ENCODE assay signal across 8 mouse cellular contexts in the genomic region with DNA sequence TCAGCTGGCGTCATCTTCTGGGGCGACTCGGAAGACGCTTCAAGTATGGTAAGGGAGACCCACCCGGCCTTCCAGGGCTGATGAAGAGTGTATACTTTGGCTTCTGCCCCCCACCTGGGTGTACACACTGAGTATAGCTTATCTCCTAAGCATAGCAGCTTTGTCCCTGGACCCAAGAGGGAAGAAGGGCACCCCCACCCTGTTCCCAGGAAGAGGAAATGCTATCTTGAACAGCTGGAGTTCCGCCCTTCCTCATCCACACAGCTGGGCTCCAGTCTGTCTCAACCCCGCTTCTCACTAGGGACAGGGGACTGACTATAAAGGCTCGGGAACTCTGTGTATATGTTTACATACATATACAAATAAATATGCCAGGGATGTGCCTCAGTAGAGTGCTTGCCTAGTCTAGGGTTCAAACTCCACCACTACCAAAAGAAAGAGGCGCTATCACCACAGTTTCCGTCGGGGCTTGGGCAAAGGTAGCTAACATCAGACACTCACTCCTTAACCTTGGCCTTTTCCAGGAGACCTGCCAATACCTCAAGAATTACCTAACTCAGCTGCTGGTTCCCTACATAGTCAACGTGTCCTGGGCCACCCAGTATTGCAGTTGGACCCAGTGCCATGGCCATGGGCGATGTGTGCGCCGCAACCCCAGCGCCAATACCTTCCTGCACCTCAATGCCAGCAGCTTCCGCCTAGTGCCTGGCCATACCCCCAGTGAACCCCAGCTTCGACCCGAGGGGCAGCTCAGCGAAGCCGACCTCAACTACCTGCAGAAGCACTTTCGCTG. TPM values are rescaled to one million over a fixed set of nuclear protein-coding genes. Genes with fewer than 3 reads are reported as not detected.
DNase-seq lines count a peak whose midpoint lies in the region; ATAC-seq and TF ChIP-seq lines count a peak whose summit lies in the region.
"Had no signal": no experiment of that assay in that cellular context is flagged by ENCODE, and none has a peak within 500 bp of the region (broad histone marks: within the 10 kb centered on the region; RNA-seq: fewer than 3 reads in every experiment).

No protein-coding gene starts in this region.

- peaks cover 27% of the 10 kb centered on the region for H3K36me3 ChIP-seq in heart, postnatal 0 days (replicated peaks; ENCODE audit: control insufficient read depth, insufficient read depth, low read length)
- peaks cover 12% of the 10 kb centered on the region for H3K36me3 ChIP-seq in liver, embryonic 14.5 days (replicated peaks; ENCODE audit: control insufficient read depth, insufficient read depth, low read depth)
- peaks cover 22% of the 10 kb centered on the region for H3K36me3 ChIP-seq in stomach, embryonic 15.5 days

- H3K9ac ChIP-seq in heart, postnatal 0 days (replicated peaks; ENCODE audit: low read depth, low read length): no peak overlapping the region; the same call in 1 of the 2 replicates
- peak overlapping the region; percentile 87 for H3K9ac ChIP-seq in liver, embryonic 14.5 days (replicated peaks)
- H3K9ac ChIP-seq in stomach, embryonic 15.5 days: no peak overlapping the region

- DNase-seq in lung, adult 18-20 months: peak; percentile 52 to 74
- no peak for DNase-seq in lung, postnatal 14 days
- DNase-seq in heart, postnatal 0 days (ENCODE audit: low spot score): no peak
- no peak for DNase-seq in liver, embryonic 14.5 days (ENCODE audit: low read depth in 3 of 3, low spot score in 3 of 3)
- DNase-seq in MN1 (ENCODE audit: low spot score): no peak
- no peak for DNase-seq in right cerebral cortex, adult 18-20 months

- no peaks in the 10 kb centered on the region for H3K27me3 ChIP-seq in heart, postnatal 0 days (ENCODE audit: control insufficient read depth, insufficient read depth, low read length)
- H3K27me3 ChIP-seq in liver, embryonic 14.5 days (ENCODE audit: control insufficient read depth, insufficient read depth, low read length): no peaks in the 10 kb centered on the region
- H3K27me3 ChIP-seq in stomach, embryonic 15.5 days (replicated peaks): no peaks in the 10 kb centered on the region
- H3K27me3 ChIP-seq: Patski had no signal

- H3K4me2 ChIP-seq in heart, postnatal 0 days (ENCODE audit: low read depth, low read length): peak overlapping the region; percentile 76
- H3K4me2 ChIP-seq in liver, embryonic 14.5 days (ENCODE audit: low read depth): peak overlapping the region; percentile 85
- peak overlapping the region; percentile 74 for H3K4me2 ChIP-seq in stomach, embryonic 15.5 days

- H3K4me3 ChIP-seq in heart, postnatal 0 days (ENCODE audit: low read depth, low read length): peak overlapping the region; percentile 76
- peak overlapping the region; percentile 86 to 88 for H3K4me3 ChIP-seq in liver, embryonic 14.5 days (ENCODE audit: insufficient read depth in 1 of 2, low read depth in 2 of 2, low read length in 2 of 2)
- peak overlapping the region; percentile 85; the same call in 1 of the 2 replicates for H3K4me3 ChIP-seq in stomach, embryonic 15.5 days (replicated peaks)

- 82% methylated on average over 22 of the region's 22 CpGs for WGBS in heart, postnatal 0 days
- 75% methylated on average over 22 of the region's 22 CpGs for WGBS in liver, embryonic 14.5 days (ENCODE audit: insufficient replicate concordance)
- 85% methylated on average over 22 of the region's 22 CpGs for WGBS in stomach, embryonic 15.5 days

- H3K27ac ChIP-seq in heart, postnatal 0 days (ENCODE audit: low read depth): peak overlapping the region; percentile 56
- peak overlapping the region; percentile 84 for H3K27ac ChIP-seq in liver, embryonic 14.5 days
- H3K27ac ChIP-seq in stomach, embryonic 15.5 days: peak overlapping the region; percentile 33

- ATAC-seq in heart, postnatal 0 days (ENCODE audit: insufficient read depth, low read depth): no peak
- ATAC-seq in liver, embryonic 14.5 days (ENCODE audit: insufficient read depth): peak; percentile 32; the same call in 1 of the 2 replicates
- ATAC-seq in stomach, embryonic 15.5 days (ENCODE audit: insufficient read depth, low FRiP score, low read depth): no peak
- ATAC-seq: Patski had no signal

- TF ChIP-seq EP300 in heart, postnatal 0 days (IDR thresholded peaks at IDR 0.05; ENCODE audit: low read depth): no peak
- TF ChIP-seq EP300 in liver, embryonic 14.5 days (IDR thresholded peaks at IDR 0.05; ENCODE audit: low read depth): no peak

- TF ChIP-seq CTCF in heart, postnatal 0 days (IDR thresholded peaks at IDR 0.05; ENCODE audit: low read depth): no peak
- no peak for TF ChIP-seq CTCF in liver, embryonic 14.5 days (IDR thresholded peaks at IDR 0.05; ENCODE audit: low read depth)

- H3K4me1 ChIP-seq in heart, postnatal 0 days (ENCODE audit: control insufficient read depth, insufficient read depth): peaks cover 25% of the 10 kb centered on the region
- peaks cover 50 to 60% of the 10 kb centered on the region in 2 experiments for H3K4me1 ChIP-seq in liver, embryonic 14.5 days (replicated peaks; ENCODE audit: control insufficient read depth in 2 of 2, insufficient read depth in 2 of 2, low read length in 1 of 2)
- peaks cover 54% of the 10 kb centered on the region for H3K4me1 ChIP-seq in stomach, embryonic 15.5 days

- H3K9me3 ChIP-seq in heart, postnatal 0 days (replicated peaks; ENCODE audit: control insufficient read depth, low read length): no peaks in the 10 kb centered on the region
- H3K9me3 ChIP-seq in liver, embryonic 14.5 days (ENCODE audit: control insufficient read depth, low read length): no peaks in the 10 kb centered on the region
- no peaks in the 10 kb centered on the region for H3K9me3 ChIP-seq in stomach, embryonic 15.5 days

RNA-seq across cellular contexts. Expression of gene Hyal2, which starts 4.0 kb away (rescaled TPM):
- 67.8 and 97.3 TPM in 2 replicates for total RNA-seq in heart, postnatal 0 days (2014; rRNA removed; ENCODE audit: low replicate concordance)
- 58.6 and 60.5 TPM in 2 replicates for polyA plus RNA-seq in heart, postnatal 0 days (2015; fragmentation: Nextera tagmentation; extraction: Ambion mirVana)
- polyA plus RNA-seq in liver, embryonic 14.5 days (2012; rRNA removed): 19.9 and 26.2 TPM in 2 replicates
- polyA plus RNA-seq in liver, embryonic 14.5 days (2014; fragmentation: Nextera tagmentation; extraction: Ambion mirVana): 47.0 and 51.3 TPM in 2 replicates
- 84.2 and 85.4 TPM in 2 replicates for polyA plus RNA-seq in stomach, embryonic 15.5 days (2015; fragmentation: Nextera tagmentation; extraction: Ambion mirVana)

RNA-seq across cellular contexts. Expression of gene Hyal1, which starts 5.0 kb away (rescaled TPM):
- 14.0 and 21.3 TPM in 2 replicates for total RNA-seq in heart, postnatal 0 days (2014; rRNA removed; ENCODE audit: low replicate concordance)
- 5.7 and 6.0 TPM in 2 replicates for polyA plus RNA-seq in heart, postnatal 0 days (2015; fragmentation: Nextera tagmentation; extraction: Ambion mirVana)
- 1.2 and 1.3 TPM in 2 replicates for polyA plus RNA-seq in liver, embryonic 14.5 days (2012; rRNA removed)
- polyA plus RNA-seq in liver, embryonic 14.5 days (2014; fragmentation: Nextera tagmentation; extraction: Ambion mirVana): 1.2 and 1.4 TPM in 2 replicates
- 9.2 and 10.8 TPM in 2 replicates for polyA plus RNA-seq in stomach, embryonic 15.5 days (2015; fragmentation: Nextera tagmentation; extraction: Ambion mirVana)

RNA-seq across cellular contexts. Expression of gene Naa80, which starts 7.0 kb away (rescaled TPM):
- 28.4 and 58.8 TPM in 2 replicates for total RNA-seq in heart, postnatal 0 days (2014; rRNA removed; ENCODE audit: low replicate concordance)
- 14.5 and 17.5 TPM in 2 replicates for polyA plus RNA-seq in heart, postnatal 0 days (2015; fragmentation: Nextera tagmentation; extraction: Ambion mirVana)
- 11.4 and 16.9 TPM in 2 replicates for polyA plus RNA-seq in liver, embryonic 14.5 days (2012; rRNA removed)
- 8.9 and 11.8 TPM in 2 replicates for polyA plus RNA-seq in liver, embryonic 14.5 days (2014; fragmentation: Nextera tagmentation; extraction: Ambion mirVana)
- polyA plus RNA-seq in stomach, embryonic 15.5 days (2015; fragmentation: Nextera tagmentation; extraction: Ambion mirVana): 16.1 and 18.6 TPM in 2 replicates

RNA-seq across cellular contexts. Expression of gene Tusc2, which starts 8.7 kb away (rescaled TPM):
- 38.6 and 51.2 TPM in 2 replicates for total RNA-seq in heart, postnatal 0 days (2014; rRNA removed; ENCODE audit: low replicate concordance)
- polyA plus RNA-seq in heart, postnatal 0 days (2015; fragmentation: Nextera tagmentation; extraction: Ambion mirVana): 37.0 and 38.8 TPM in 2 replicates
- polyA plus RNA-seq in liver, embryonic 14.5 days (2012; rRNA removed): 20.3 and 22.6 TPM in 2 replicates
- 39.7 and 40.4 TPM in 2 replicates for polyA plus RNA-seq in liver, embryonic 14.5 days (2014; fragmentation: Nextera tagmentation; extraction: Ambion mirVana)
- 42.6 and 46.1 TPM in 2 replicates for polyA plus RNA-seq in stomach, embryonic 15.5 days (2015; fragmentation: Nextera tagmentation; extraction: Ambion mirVana)

RNA-seq across cellular contexts. Expression of gene Hyal3, which starts 8.9 kb away (rescaled TPM):
- 0.65 and 0.66 TPM in 2 replicates for total RNA-seq in heart, postnatal 0 days (2014; rRNA removed; ENCODE audit: low replicate concordance)
- polyA plus RNA-seq in heart, postnatal 0 days (2015; fragmentation: Nextera tagmentation; extraction: Ambion mirVana): 0.29 and 0.44 TPM in 2 replicates
- 0.45 and 0.80 TPM in 2 replicates for polyA plus RNA-seq in liver, embryonic 14.5 days (2012; rRNA removed)
- 0.69 and 0.87 TPM in 2 replicates for polyA plus RNA-seq in liver, embryonic 14.5 days (2014; fragmentation: Nextera tagmentation; extraction: Ambion mirVana)
- 1.1 and 1.7 TPM in 2 replicates for polyA plus RNA-seq in stomach, embryonic 15.5 days (2015; fragmentation: Nextera tagmentation; extraction: Ambion mirVana)

Comparison
In these comparisons a context has a peak if more than half of its experiments do, and no peak if none do; other contexts are left out.
1. DNase-seq: peak in lung, adult 18-20 months (2 of 2); none in lung, postnatal 14 days (single experiment), heart, postnatal 0 days (single experiment), liver, embryonic 14.5 days (0 of 3), MN1 (single experiment) and right cerebral cortex, adult 18-20 months (single experiment).
2. H3K27ac ChIP-seq: peak in every context shown above with its lines; median percentile 84 in liver, embryonic 14.5 days; 56 in heart, postnatal 0 days; 33 in stomach, embryonic 15.5 days.
3. Peak in every context shown above with its lines, with median percentiles within 50 percentile points of each other: H3K4me2 ChIP-seq and H3K4me3 ChIP-seq.